Comparison of ENCODE assay signal across 7 mouse cellular contexts in genomic region chrX:36598390-36598810, GRCm38 (mm10). TPM values are rescaled to one million over a fixed set of nuclear protein-coding genes. Genes with fewer than 3 reads are reported as not detected.
DNase-seq lines count a peak whose midpoint lies in the region; ATAC-seq and TF ChIP-seq lines count a peak whose summit lies in the region.

No protein-coding gene starts in this region.

- WGBS in lung, embryonic 15.5 days, result 17% methylated on average over 36 of the region's 41 CpGs
- WGBS in limb, embryonic 10.5 days, result 4% methylated on average over 41 of the region's 41 CpGs
- WGBS in neural tube, embryonic 12.5 days, result 17% methylated on average over 40 of the region's 41 CpGs

- no peak for TF ChIP-seq POLR2A in embryonic fibroblast, embryonic 13.5 days (IDR thresholded peaks at IDR 0.05; ENCODE audit: low read depth, low read length)

- no peak for TF ChIP-seq CTCF in embryonic fibroblast, embryonic 13.5 days (IDR thresholded peaks at IDR 0.05; ENCODE audit: borderline replicate concordance, insufficient read depth, low read length)

- H3K4me1 ChIP-seq in lung, embryonic 15.5 days, result no peaks in the 10 kb centered on the region
- H3K4me1 ChIP-seq in embryonic fibroblast, embryonic 13.5 days (ENCODE audit: control insufficient read depth, insufficient read depth, low read length), result 0 out of 2 replicates have a peak, but pooled peaks cover 3% of the 10 kb centered on the region
- peaks cover 4% of the 10 kb centered on the region; the same call in 1 of the 2 replicates for H3K4me1 ChIP-seq in limb, embryonic 10.5 days
- peaks cover 9% of the 10 kb centered on the region for H3K4me1 ChIP-seq in neural tube, embryonic 12.5 days

- ATAC-seq in lung, embryonic 15.5 days (ENCODE audit: borderline replicate concordance, extremely low read depth, low FRiP score, low TSS enrichment), result peak; percentile 53
- peak; percentile 64 for ATAC-seq in neural tube, embryonic 12.5 days (ENCODE audit: low FRiP score, low read depth)

- peak overlapping the region; percentile 64 for H3K9ac ChIP-seq in lung, embryonic 15.5 days
- peak overlapping the region; percentile 80 for H3K9ac ChIP-seq in neural tube, embryonic 12.5 days

- H3K36me3 ChIP-seq in lung, embryonic 15.5 days, result no peaks in the 10 kb centered on the region
- H3K36me3 ChIP-seq in limb, embryonic 10.5 days, result peaks cover 24% of the 10 kb centered on the region
- 0 out of 2 replicates have a peak, but pooled peaks cover 3% of the 10 kb centered on the region for H3K36me3 ChIP-seq in neural tube, embryonic 12.5 days

- peak overlapping the region; percentile 64 for H3K4me3 ChIP-seq in lung, embryonic 15.5 days
- H3K4me3 ChIP-seq in embryonic fibroblast, embryonic 13.5 days (ENCODE audit: insufficient read depth, low read length), result peak overlapping the region; percentile 82
- H3K4me3 ChIP-seq in limb, embryonic 10.5 days, result peak overlapping the region; percentile 69
- peak overlapping the region; percentile 55 for H3K4me3 ChIP-seq in neural tube, embryonic 12.5 days

- peak overlapping the region; percentile 77 for H3K27ac ChIP-seq in lung, embryonic 15.5 days
- peak overlapping the region; percentile 34 for H3K27ac ChIP-seq in embryonic fibroblast, embryonic 13.5 days (ENCODE audit: insufficient read depth, low read length)
- H3K27ac ChIP-seq in limb, embryonic 10.5 days, result peak overlapping the region; percentile 94
- peak overlapping the region; percentile 37 for H3K27ac ChIP-seq in neural tube, embryonic 12.5 days

- peak overlapping the region; percentile 55 for H3K4me2 ChIP-seq in lung, embryonic 15.5 days
- peak overlapping the region; percentile 60 for H3K4me2 ChIP-seq in neural tube, embryonic 12.5 days (replicated peaks)

- no peaks in the 10 kb centered on the region for H3K9me3 ChIP-seq in lung, embryonic 15.5 days
- H3K9me3 ChIP-seq in limb, embryonic 10.5 days (replicated peaks), result no peaks in the 10 kb centered on the region
- no peaks in the 10 kb centered on the region for H3K9me3 ChIP-seq in neural tube, embryonic 12.5 days

- no peaks in the 10 kb centered on the region for H3K27me3 ChIP-seq in lung, embryonic 15.5 days
- no peaks in the 10 kb centered on the region for H3K27me3 ChIP-seq in limb, embryonic 10.5 days (ENCODE audit: low read depth, poor library complexity, severe bottlenecking)
- no peaks in the 10 kb centered on the region for H3K27me3 ChIP-seq in neural tube, embryonic 12.5 days (replicated peaks)

- DNase-seq in lung, postnatal 4 days, result no peak
- no peak for DNase-seq in limb, embryonic 10.5 days (ENCODE audit: low spot score)
- DNase-seq in spleen, postnatal 10 days (ENCODE audit: low spot score in 2 of 2), result no peak
- no peak for DNase-seq in layer of hippocampus, adult 11-12 months (ENCODE audit: low spot score)

RNA-seq across cellular contexts. Expression of gene Pgrmc1, which starts 0.4 kb away (rescaled TPM):
- polyA plus RNA-seq in lung, embryonic 15.5 days (2015; fragmentation: Nextera tagmentation; extraction: Ambion mirVana), result 233 and 239 TPM in 2 replicates
- polyA plus RNA-seq in embryonic fibroblast, embryonic 13.5 days (2011; ENCODE audit: insufficient read length, low read depth, missing spikeins), result 200 and 205 TPM in 2 replicates
- 362 and 378 TPM in 2 replicates for polyA plus RNA-seq in limb, embryonic 10.5 days (2016; fragmentation: Nextera tagmentation; extraction: Ambion mirVana)
- 393 TPM in 2 replicates for polyA plus RNA-seq in neural tube, embryonic 12.5 days (2016; fragmentation: Nextera tagmentation; extraction: Ambion mirVana)

RNA-seq across cellular contexts. Expression of gene Akap17b, which starts 46.8 kb away (rescaled TPM):
- polyA plus RNA-seq in lung, embryonic 15.5 days (2015; fragmentation: Nextera tagmentation; extraction: Ambion mirVana), result 2.9 TPM in 2 replicates
- polyA plus RNA-seq in embryonic fibroblast, embryonic 13.5 days (2011; ENCODE audit: insufficient read length, low read depth, missing spikeins), result 3.9 and 4.2 TPM in 2 replicates
- 2.3 and 2.5 TPM in 2 replicates for polyA plus RNA-seq in limb, embryonic 10.5 days (2016; fragmentation: Nextera tagmentation; extraction: Ambion mirVana)
- 4.0 and 4.2 TPM in 2 replicates for polyA plus RNA-seq in neural tube, embryonic 12.5 days (2016; fragmentation: Nextera tagmentation; extraction: Ambion mirVana)

Comparison
In these comparisons a context has a peak if more than half of its experiments do, and no peak if none do; other contexts are left out.
1. H3K27ac ChIP-seq: peak in every context shown above with its lines; median percentile 94 in limb, embryonic 10.5 days; 77 in lung, embryonic 15.5 days; 37 in neural tube, embryonic 12.5 days; 34 in embryonic fibroblast, embryonic 13.5 days.